Comparison of ENCODE assay signal across 9 mouse cellular contexts in genomic region chr2:62048116-62048515, GRCm38 (mm10). TPM values are rescaled to one million over a fixed set of nuclear protein-coding genes. Genes with fewer than 3 reads are reported as not detected.
DNase-seq lines count a peak whose midpoint lies in the region; ATAC-seq lines count a peak whose summit lies in the region.
"Had no signal": no experiment of that assay in that cellular context is flagged by ENCODE, and none has a peak within 500 bp of the region (broad histone marks: within the 10 kb centered on the region; RNA-seq: fewer than 3 reads in every experiment).

No protein-coding gene starts in this region.

- 0 out of 2 replicates have a peak, but pooled peaks cover 3% of the 10 kb centered on the region for H3K4me1 ChIP-seq in embryonic facial prominence, embryonic 14.5 days (ENCODE audit: control insufficient read depth, insufficient read depth, low read length)
- H3K4me1 ChIP-seq in limb, embryonic 10.5 days: 0 out of 2 replicates have a peak, but pooled peaks cover 14% of the 10 kb centered on the region
- no peaks in the 10 kb centered on the region for H3K4me1 ChIP-seq in stomach, embryonic 14.5 days (ENCODE audit: control insufficient read depth, insufficient read depth, low read length)

- 12% methylated on average over 3 of the region's 3 CpGs for WGBS in embryonic facial prominence, embryonic 14.5 days
- WGBS in limb, embryonic 10.5 days: 12% methylated on average over 3 of the region's 3 CpGs
- 9% methylated on average over 3 of the region's 3 CpGs for WGBS in stomach, embryonic 14.5 days

- H3K27ac ChIP-seq in embryonic facial prominence, embryonic 14.5 days (replicated peaks; ENCODE audit: low read depth, low read length): no peak overlapping the region
- no peak overlapping the region for H3K27ac ChIP-seq in limb, embryonic 10.5 days
- no peak overlapping the region for H3K27ac ChIP-seq in stomach, embryonic 14.5 days (ENCODE audit: low read length)

- peaks cover 13% of the 10 kb centered on the region; the same call in 1 of the 2 replicates for H3K27me3 ChIP-seq in embryonic facial prominence, embryonic 14.5 days (replicated peaks; ENCODE audit: control insufficient read depth, insufficient read depth, low read length)
- peaks cover 20% of the 10 kb centered on the region for H3K27me3 ChIP-seq in limb, embryonic 10.5 days (ENCODE audit: low read depth, poor library complexity, severe bottlenecking)
- no peaks in the 10 kb centered on the region for H3K27me3 ChIP-seq in stomach, embryonic 14.5 days (ENCODE audit: control insufficient read depth, insufficient read depth, low read length)

- no peaks in the 10 kb centered on the region for H3K9me3 ChIP-seq in embryonic facial prominence, embryonic 14.5 days (ENCODE audit: control insufficient read depth, low read length)
- no peaks in the 10 kb centered on the region for H3K9me3 ChIP-seq in limb, embryonic 10.5 days (replicated peaks)
- no peaks in the 10 kb centered on the region for H3K9me3 ChIP-seq in stomach, embryonic 14.5 days (ENCODE audit: control insufficient read depth, low read depth, low read length)

- H3K9ac ChIP-seq in embryonic facial prominence, embryonic 14.5 days (ENCODE audit: low read depth, low read length): no peak overlapping the region
- no peak overlapping the region for H3K9ac ChIP-seq in stomach, embryonic 14.5 days (replicated peaks; ENCODE audit: low read depth, low read length)

- ATAC-seq in embryonic facial prominence, embryonic 14.5 days (ENCODE audit: low read depth): no peak
- no peak for ATAC-seq in stomach, embryonic 14.5 days (ENCODE audit: insufficient number of reproducible peaks, insufficient read depth, low FRiP score, low read depth)
- ATAC-seq: Patski had no signal

- peak overlapping the region; percentile 79 for H3K4me2 ChIP-seq in embryonic facial prominence, embryonic 14.5 days (ENCODE audit: low read depth, low read length)
- H3K4me2 ChIP-seq in stomach, embryonic 14.5 days (replicated peaks; ENCODE audit: low read depth, low read length): peak overlapping the region; percentile 44

- peak; percentile 3 to 6 for DNase-seq in layer of hippocampus, postnatal 14 days (ENCODE audit: low spot score in 2 of 2)
- no peak for DNase-seq in layer of hippocampus, adult 18-20 months (ENCODE audit: low spot score in 2 of 2)
- peak; percentile 3 for DNase-seq in embryonic facial prominence, embryonic 14.5 days (ENCODE audit: low spot score)
- no peak for DNase-seq in limb, embryonic 10.5 days (ENCODE audit: low spot score)
- DNase-seq in adrenal gland, postnatal 36 days: no peak
- no peak for DNase-seq in thymus, postnatal 0 days (ENCODE audit: low spot score)

- no peaks in the 10 kb centered on the region for H3K36me3 ChIP-seq in embryonic facial prominence, embryonic 14.5 days (ENCODE audit: control insufficient read depth, insufficient read depth, low read length)
- no peaks in the 10 kb centered on the region for H3K36me3 ChIP-seq in limb, embryonic 10.5 days
- no peaks in the 10 kb centered on the region for H3K36me3 ChIP-seq in stomach, embryonic 14.5 days (ENCODE audit: control insufficient read depth, insufficient read depth, low read length)

- peak overlapping the region; percentile 51 for H3K4me3 ChIP-seq in embryonic facial prominence, embryonic 14.5 days (ENCODE audit: low read depth, low read length)
- H3K4me3 ChIP-seq in limb, embryonic 10.5 days: peak overlapping the region; percentile 57
- H3K4me3 ChIP-seq in stomach, embryonic 14.5 days (ENCODE audit: low read depth, low read length): peak overlapping the region; percentile 36; the same call in 1 of the 2 replicates
- H3K4me3 ChIP-seq: erythroblast, embryonic 14.5 days had no signal

RNA-seq across cellular contexts. Expression of gene Slc4a10, which starts 1.9 kb away (rescaled TPM):
- total RNA-seq in layer of hippocampus, postnatal 14 days (2021): 100 to 1,000 TPM; 179 to 181 TPM
- total RNA-seq in layer of hippocampus, adult 18-20 months (2021): 100 to 1,000 TPM; 209 to 223 TPM
- polyA plus RNA-seq in embryonic facial prominence, embryonic 14.5 days (2014; fragmentation: Nextera tagmentation; extraction: Ambion mirVana): 0.63 and 1.7 TPM in 2 replicates
- polyA plus RNA-seq in limb, embryonic 10.5 days (2016; fragmentation: Nextera tagmentation; extraction: Ambion mirVana): not detected in 2 replicates
- 0.13 and 0.67 TPM in 2 replicates for polyA plus RNA-seq in stomach, embryonic 14.5 days (2014; fragmentation: Nextera tagmentation; extraction: Ambion mirVana)
- 1 to 10 TPM; 2.1 to 2.2 TPM for total RNA-seq in adrenal gland, postnatal 36 days (2021)
- polyA plus RNA-seq in thymus, postnatal 0 days (2015; fragmentation: Nextera tagmentation; extraction: Ambion mirVana): 0.32 and 0.53 TPM in 2 replicates
- polyA plus RNA-seq: erythroblast, embryonic 14.5 days; Patski had no signal

Comparison
In these comparisons a context has a peak if more than half of its experiments do, and no peak if none do; other contexts are left out.
1. DNase-seq: peak in layer of hippocampus, postnatal 14 days (2 of 2) and embryonic facial prominence, embryonic 14.5 days (single experiment); none in layer of hippocampus, adult 18-20 months (0 of 2), limb, embryonic 10.5 days (single experiment), adrenal gland, postnatal 36 days (0 of 2) and thymus, postnatal 0 days (single experiment).
2. Peak in every context shown above with its lines, with median percentiles within 50 percentile points of each other: H3K4me3 ChIP-seq.